Mouse (Mus musculus): ENCODE measurements around the gene Prkch. TPM values are rescaled to one million over a fixed set of nuclear protein-coding genes. Genes with fewer than 3 reads are reported as not detected.

The Prkch gene
- polyA plus RNA-seq, 1 experiment from 2014 or later = 40.4 TPM

GRCm38 (mm10) chr12:73710846-73711245, 126.2 kb downstream of the Prkch start:
- DNase-seq (ENCODE audit: low spot score) = no peak

GRCm38 (mm10) chr12:73712122-73712521, 127.5 kb downstream of the Prkch start:
- DNase-seq (ENCODE audit: low spot score) = no peak

GRCm38 (mm10) chr12:73714589-73714988, 130.0 kb downstream of the Prkch start:
- DNase-seq (ENCODE audit: low spot score) = no peak

GRCm38 (mm10) chr12:73715331-73715730, 130.7 kb downstream of the Prkch start:
- DNase-seq (ENCODE audit: low spot score) = no peak

GRCm38 (mm10) chr12:73715954-73716731, 131.5 kb downstream of the Prkch start:
- peak; percentile 57 for DNase-seq (ENCODE audit: low spot score)

GRCm38 (mm10) chr12:73718036-73718435, 133.4 kb downstream of the Prkch start:
- DNase-seq (ENCODE audit: low spot score) = no peak

GRCm38 (mm10) chr12:73719816-73720215, 135.2 kb downstream of the Prkch start:
- no peak for DNase-seq (ENCODE audit: low spot score)

- no peak for DNase-seq (ENCODE audit: low spot score)
Measured at GRCm38 (mm10) chr12:73720466-73720865, 135.9 kb downstream of the Prkch start.

- no peak for DNase-seq (ENCODE audit: low spot score)
Measured at GRCm38 (mm10) chr12:73722060-73722459, 137.5 kb downstream of the Prkch start.

GRCm38 (mm10) chr12:73723067-73723466, 138.5 kb downstream of the Prkch start:
- DNase-seq (ENCODE audit: low spot score) = no peak

- DNase-seq (ENCODE audit: low spot score) = no peak
Measured at GRCm38 (mm10) chr12:73723887-73724286, 139.3 kb downstream of the Prkch start.

GRCm38 (mm10) chr12:73725825-73726604, 141.4 kb downstream of the Prkch start:
- DNase-seq (ENCODE audit: low spot score) = no peak

- DNase-seq (ENCODE audit: low spot score) = no peak
Measured at GRCm38 (mm10) chr12:73727046-73727445, 142.4 kb downstream of the Prkch start.

GRCm38 (mm10) chr12:73730603-73731002, 146.0 kb downstream of the Prkch start:
- no peak for DNase-seq (ENCODE audit: low spot score)

- DNase-seq (ENCODE audit: low spot score) = no peak
Measured at GRCm38 (mm10) chr12:73731093-73731492, 146.5 kb downstream of the Prkch start.

- no peak for DNase-seq (ENCODE audit: low spot score)
Measured at GRCm38 (mm10) chr12:73731848-73732540, 147.4 kb downstream of the Prkch start.

GRCm38 (mm10) chr12:73732862-73733261, 148.3 kb downstream of the Prkch start:
- DNase-seq (ENCODE audit: low spot score) = no peak

- DNase-seq (ENCODE audit: low spot score) = no peak
Measured at GRCm38 (mm10) chr12:73736931-73737330, 152.3 kb downstream of the Prkch start.

GRCm38 (mm10) chr12:73739611-73740219, 155.1 kb downstream of the Prkch start:
- DNase-seq (ENCODE audit: low spot score) = no peak

- DNase-seq (ENCODE audit: low spot score) = no peak
Measured at GRCm38 (mm10) chr12:73742577-73742976, 158.0 kb downstream of the Prkch start.

GRCm38 (mm10) chr12:73743087-73743486, 158.5 kb downstream of the Prkch start:
- no peak for DNase-seq (ENCODE audit: low spot score)
